In genomic region chrX:130351480-130351879, GRCm38 (mm10) we compare ENCODE assay signal across 13 mouse cellular contexts.
"Had no signal": no experiment of that assay in that cellular context is flagged by ENCODE, and none has a peak within 500 bp of the region (broad histone marks: within the 10 kb centered on the region; RNA-seq: fewer than 3 reads in every experiment).

No protein-coding gene starts in this region.

- H3K4me1 ChIP-seq: kidney, embryonic 15.5 days; limb, embryonic 15.5 days; liver, embryonic 12.5 days; neural tube, embryonic 13.5 days had no signal

- H3K9me3 ChIP-seq: kidney, embryonic 15.5 days; limb, embryonic 15.5 days; liver, embryonic 12.5 days; neural tube, embryonic 13.5 days had no signal

- H3K36me3 ChIP-seq: kidney, embryonic 15.5 days; limb, embryonic 15.5 days; liver, embryonic 12.5 days; neural tube, embryonic 13.5 days had no signal

- DNase-seq: kidney, adult 2 months; kidney, postnatal 36 days; layer of hippocampus, adult 9-11 months; layer of hippocampus, postnatal 36 days; lung, embryonic 14.5 days; lung, postnatal 14 days; right cerebral cortex, adult 18-20 months; thymus, postnatal 14 days had no signal

- ATAC-seq: liver, embryonic 12.5 days had no signal

- H3K4me3 ChIP-seq: kidney, embryonic 15.5 days; limb, embryonic 15.5 days; liver, embryonic 12.5 days; neural tube, embryonic 13.5 days had no signal

- H3K9ac ChIP-seq: kidney, embryonic 15.5 days; limb, embryonic 15.5 days; liver, embryonic 12.5 days; lung, embryonic 14.5 days; neural tube, embryonic 13.5 days had no signal

- H3K27me3 ChIP-seq: kidney, embryonic 15.5 days; limb, embryonic 15.5 days; liver, embryonic 12.5 days; neural tube, embryonic 13.5 days had no signal

- H3K4me2 ChIP-seq: kidney, embryonic 15.5 days; limb, embryonic 15.5 days; liver, embryonic 12.5 days; lung, embryonic 14.5 days; neural tube, embryonic 13.5 days had no signal

- H3K27ac ChIP-seq: kidney, embryonic 15.5 days; limb, embryonic 15.5 days; liver, embryonic 12.5 days; neural tube, embryonic 13.5 days; stomach, postnatal 0 days had no signal
